Mouse (Mus musculus) cerebellum, adult 11-12 months (tissue): ENCODE measurements around the gene Engase.

Experiments used
- DNase-seq: peaks from one replicate; pipeline ENCODE4 v3.0.0; 2022

The Engase gene

GRCm38 (mm10) chr11:118534382-118535092 lies 57.9 kb downstream of the Engase start:
- no peak for DNase-seq

DNA sequence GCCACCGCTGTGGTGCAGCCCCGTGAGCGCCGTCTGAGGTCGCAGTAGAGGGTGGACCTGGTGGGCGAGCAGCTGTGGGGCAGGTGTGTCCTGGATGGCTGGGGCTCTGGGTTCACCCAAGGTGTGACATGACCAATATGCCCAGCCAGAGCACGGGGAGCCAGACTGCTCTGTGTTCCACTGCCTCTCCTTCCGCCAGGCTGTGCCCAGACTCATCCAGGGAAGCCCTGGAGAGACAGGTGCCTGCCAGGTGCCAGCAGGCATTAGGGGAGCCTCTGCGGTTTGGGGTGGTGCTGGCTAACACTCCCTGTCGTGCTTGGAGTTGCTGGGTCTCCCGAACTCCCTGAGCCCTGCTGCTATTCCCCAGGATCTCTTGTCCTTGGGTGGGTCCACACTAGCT lies 61.4 kb downstream of the Engase start:
- DNase-seq: peak; percentile 58
